Mouse (Mus musculus) thymus, postnatal 10 days (tissue): ENCODE results near the gene Calm3.
A peak's percentile ranks its signal among the peaks of the same experiment; 100 is the strongest.

Source experiments
- DNase-seq, 2 experiments: peaks; one replicate each; pipeline ENCODE4 v3.0.0; 2021; ENCODE audit warnings: low spot score in 2 of 2

Gene Calm3

GRCm38 (mm10) chr7:16891641-16892351, 32.1 kb downstream of the Calm3 start, which contains the start of gene Gng8:
TSS of gene Gng8 (plus strand) at chr7:16891786.
- peak; percentile 51 to 81 for DNase-seq

GRCm38 (mm10) chr7:16890944-16891343, 33.0 kb downstream of the Calm3 start:
- DNase-seq = no peak

- DNase-seq = no peak
Measured at GRCm38 (mm10) chr7:16890536-16890935, 33.4 kb downstream of the Calm3 start.

GRCm38 (mm10) chr7:16885905-16886304, 38.0 kb downstream of the Calm3 start:
- DNase-seq = no peak

GRCm38 (mm10) chr7:16885271-16885776, 38.6 kb downstream of the Calm3 start:
- no peak for DNase-seq

GRCm38 (mm10) chr7:16884334-16884733, 39.6 kb downstream of the Calm3 start:
- DNase-seq = no peak

GRCm38 (mm10) chr7:16883162-16883561, 40.8 kb downstream of the Calm3 start:
- DNase-seq = no peak

GRCm38 (mm10) chr7:16880615-16881014, 43.3 kb downstream of the Calm3 start:
- no peak for DNase-seq

GRCm38 (mm10) chr7:16879796-16880547, 43.9 kb downstream of the Calm3 start:
- DNase-seq = no peak

- DNase-seq = no peak
Measured at GRCm38 (mm10) chr7:16877717-16878116, 46.2 kb downstream of the Calm3 start.

- no peak for DNase-seq
Measured at GRCm38 (mm10) chr7:16876608-16877007, 47.3 kb downstream of the Calm3 start.

GRCm38 (mm10) chr7:16876006-16876405, 47.9 kb downstream of the Calm3 start:
- no peak for DNase-seq

- no peak for DNase-seq
Measured at GRCm38 (mm10) chr7:16875326-16875725, 48.6 kb downstream of the Calm3 start.

GRCm38 (mm10) chr7:16875310-16875325, 48.8 kb downstream of the Calm3 start, which contains the start of gene Dact3:
TSS of gene Dact3 (plus strand) at chr7:16875317.
- DNase-seq = no peak

- peak; percentile 98 for DNase-seq
Measured at GRCm38 (mm10) chr7:16874756-16875309, 49.1 kb downstream of the Calm3 start.

GRCm38 (mm10) chr7:16874190-16874589, 49.7 kb downstream of the Calm3 start:
- peak; percentile 69 to 81 for DNase-seq

- no peak for DNase-seq
Measured at GRCm38 (mm10) chr7:16873392-16873791, 50.5 kb downstream of the Calm3 start.

- no peak for DNase-seq
Measured at GRCm38 (mm10) chr7:16872478-16872877, 51.4 kb downstream of the Calm3 start.

- no peak for DNase-seq
Measured at GRCm38 (mm10) chr7:16871600-16871999, 52.3 kb downstream of the Calm3 start.

GRCm38 (mm10) chr7:16869497-16869896, 54.4 kb downstream of the Calm3 start:
- DNase-seq = no peak

GRCm38 (mm10) chr7:16867488-16867887, 56.4 kb downstream of the Calm3 start:
- no peak for DNase-seq
